13 mouse cellular contexts compared by ENCODE assay signal in the genomic region with DNA sequence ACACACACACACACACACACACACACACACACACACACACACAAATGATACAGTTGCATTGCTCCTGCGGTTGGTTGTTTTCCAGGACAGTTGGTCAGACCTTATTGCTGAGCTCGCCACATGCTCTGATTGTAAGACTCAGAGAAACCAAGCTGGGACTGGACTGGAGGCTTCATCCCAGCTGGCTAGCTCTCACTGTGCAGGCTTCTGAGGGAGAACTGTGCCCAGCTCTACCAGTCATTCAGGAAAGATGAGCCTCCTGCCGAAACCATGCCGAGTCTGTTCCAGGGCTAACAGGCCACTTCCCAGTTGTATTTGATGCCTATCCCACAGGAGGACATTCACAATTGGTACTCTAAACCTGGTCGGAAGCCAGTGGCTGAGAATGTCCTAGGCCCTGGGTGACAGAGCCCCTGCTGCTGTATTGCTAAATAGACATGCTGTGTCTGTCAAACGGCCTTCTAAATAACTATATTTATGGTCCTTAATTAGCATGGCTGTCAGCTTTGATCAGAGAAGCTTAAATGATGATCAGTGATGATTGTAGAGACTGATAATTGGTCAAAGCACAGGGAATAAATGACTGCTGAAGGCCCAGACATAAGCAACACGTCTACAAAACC.
DNase-seq lines count a peak whose midpoint lies in the region; ATAC-seq lines count a peak whose summit lies in the region.
"Had no signal": no experiment of that assay in that cellular context is flagged by ENCODE, and none has a peak within 500 bp of the region (broad histone marks: within the 10 kb centered on the region; RNA-seq: fewer than 3 reads in every experiment).

No protein-coding gene starts in this region.

- no peaks in the 10 kb centered on the region for H3K27me3 ChIP-seq in forebrain, embryonic 15.5 days
- H3K27me3 ChIP-seq in neural tube, embryonic 13.5 days = no peaks in the 10 kb centered on the region
- H3K27me3 ChIP-seq in intestine, embryonic 16.5 days (replicated peaks; ENCODE audit: control insufficient read depth, insufficient read depth, low read length) = no peaks in the 10 kb centered on the region
- H3K27me3 ChIP-seq: kidney, embryonic 15.5 days; limb, embryonic 13.5 days had no signal

- 41% methylated on average over 7 of the region's 7 CpGs for WGBS in forebrain, embryonic 15.5 days
- 22% methylated on average over 7 of the region's 7 CpGs for WGBS in neural tube, embryonic 13.5 days
- WGBS in intestine, embryonic 16.5 days = 60% methylated on average over 7 of the region's 7 CpGs

- H3K9me3 ChIP-seq in forebrain, embryonic 15.5 days = no peaks in the 10 kb centered on the region
- H3K9me3 ChIP-seq in neural tube, embryonic 13.5 days = no peaks in the 10 kb centered on the region
- no peaks in the 10 kb centered on the region for H3K9me3 ChIP-seq in intestine, embryonic 16.5 days (ENCODE audit: control insufficient read depth, low read length)
- H3K9me3 ChIP-seq: kidney, embryonic 15.5 days; limb, embryonic 13.5 days had no signal

- H3K36me3 ChIP-seq in forebrain, embryonic 15.5 days = no peaks in the 10 kb centered on the region
- H3K36me3 ChIP-seq in neural tube, embryonic 13.5 days = no peaks in the 10 kb centered on the region
- no peaks in the 10 kb centered on the region for H3K36me3 ChIP-seq in intestine, embryonic 16.5 days (ENCODE audit: control insufficient read depth, insufficient read depth, low read length)
- H3K36me3 ChIP-seq: kidney, embryonic 15.5 days; limb, embryonic 13.5 days had no signal

- no peaks in the 10 kb centered on the region for H3K4me1 ChIP-seq in forebrain, embryonic 15.5 days
- H3K4me1 ChIP-seq in neural tube, embryonic 13.5 days (replicated peaks) = no peaks in the 10 kb centered on the region
- H3K4me1 ChIP-seq in intestine, embryonic 16.5 days (ENCODE audit: control insufficient read depth, insufficient read depth, low read length) = no peaks in the 10 kb centered on the region
- H3K4me1 ChIP-seq: kidney, embryonic 15.5 days had no signal

- H3K4me3 ChIP-seq in forebrain, embryonic 15.5 days = no peak overlapping the region
- H3K4me3 ChIP-seq in neural tube, embryonic 13.5 days = no peak overlapping the region
- no peak overlapping the region for H3K4me3 ChIP-seq in intestine, embryonic 16.5 days (ENCODE audit: low read length)
- H3K4me3 ChIP-seq: heart, adult 2 months; kidney, embryonic 15.5 days; limb, embryonic 13.5 days had no signal

- DNase-seq in layer of hippocampus, postnatal 14 days (ENCODE audit: low spot score in 2 of 2) = peak; percentile 39 to 47
- DNase-seq in layer of hippocampus, postnatal 36 days = no peak
- DNase-seq in cerebellum, postnatal 25 days = peak; percentile 18 to 25
- DNase-seq in urinary bladder, postnatal 14 days (ENCODE audit: low spot score) = no peak
- DNase-seq: adrenal gland, postnatal 36 days; heart, adult 2 months; layer of hippocampus, adult 9-11 months; lung, adult 2 months had no signal

- H3K4me2 ChIP-seq in forebrain, embryonic 15.5 days (replicated peaks) = no peak overlapping the region
- no peak overlapping the region for H3K4me2 ChIP-seq in neural tube, embryonic 13.5 days
- no peak overlapping the region for H3K4me2 ChIP-seq in intestine, embryonic 16.5 days (ENCODE audit: low read depth, low read length)
- H3K4me2 ChIP-seq: kidney, embryonic 15.5 days; limb, embryonic 13.5 days had no signal

- ATAC-seq in forebrain, embryonic 15.5 days (replicated peaks) = peak; percentile 75
- peak; percentile 63 for ATAC-seq in neural tube, embryonic 13.5 days (ENCODE audit: low read depth)
- ATAC-seq in intestine, embryonic 16.5 days = no peak

- no peak overlapping the region for H3K9ac ChIP-seq in forebrain, embryonic 15.5 days (replicated peaks)
- no peak overlapping the region for H3K9ac ChIP-seq in neural tube, embryonic 13.5 days
- no peak overlapping the region for H3K9ac ChIP-seq in intestine, embryonic 16.5 days (ENCODE audit: low read depth, low read length)
- H3K9ac ChIP-seq: kidney, embryonic 15.5 days; limb, embryonic 13.5 days had no signal

- no peak overlapping the region for H3K27ac ChIP-seq in forebrain, embryonic 15.5 days (replicated peaks)
- no peak overlapping the region for H3K27ac ChIP-seq in neural tube, embryonic 13.5 days (replicated peaks)
- no peak overlapping the region for H3K27ac ChIP-seq in intestine, embryonic 16.5 days (ENCODE audit: low read length)
- H3K27ac ChIP-seq: heart, adult 2 months; kidney, embryonic 15.5 days; limb, embryonic 13.5 days had no signal

Comparison
In these comparisons a context has a peak if more than half of its experiments do, and no peak if none do; other contexts are left out.
1. DNase-seq: peak in layer of hippocampus, postnatal 14 days (2 of 2) and cerebellum, postnatal 25 days (2 of 2); none in layer of hippocampus, postnatal 36 days (0 of 2) and urinary bladder, postnatal 14 days (single experiment).